Mouse (Mus musculus) liver, embryonic 14.5 days (tissue): Measurements from ENCODE around the gene Nrip1. TPM values are rescaled to one million over a fixed set of nuclear protein-coding genes. Genes with fewer than 3 reads are reported as not detected.

Experiments used
- ATAC-seq: fragments of 200-750 bp; cut with Nextera tagmentation; 2 replicates; pipeline ENCODE4 v1.8.0; 2017; ENCODE audit warnings: moderate number of reproducible peaks, mild to moderate bottlenecking, moderate library complexity; ENCODE audit not compliant: insufficient read depth
- DNase-seq, 3 experiments: peaks; one replicate each; pipeline ENCODE4 v3.0.0-alpha.2; 2012 to 2013; ENCODE audit warnings: low read depth in 3 of 3, low spot score in 3 of 3
- H3K27ac ChIP-seq: fragments of 300-500 bp; sonication (generic); 2 replicates; pipeline ENCODE4 v1.5.1; 2014; ENCODE audit warnings: moderate library complexity, mild to moderate bottlenecking, control low read depth, inconsistent platforms
- H3K27me3 ChIP-seq: fragments of 300-500 bp; sonication (generic); 2 replicates; pipeline ENCODE4 v1.6.1; 2014; ENCODE audit warnings: mild to moderate bottlenecking, low read length, moderate library complexity; ENCODE audit not compliant: control insufficient read depth, insufficient read depth
- H3K36me3 ChIP-seq: fragments of 300-500 bp; sonication (generic); replicated peaks from 2 replicates; pipeline ENCODE4 v1.6.1; 2014; ENCODE audit warnings: low read depth; ENCODE audit not compliant: control insufficient read depth, insufficient read depth
- H3K4me1 ChIP-seq, 2 experiments: fragments of 200-500 bp in 1 of 2; fragments of 300-500 bp in 1 of 2; sonication (generic) in 1 of 2; replicated peaks; 2 replicates each; pipeline ENCODE4 v1.6.1; 2012 to 2014; ENCODE audit warnings: antibody characterized with exemption in 1 of 2, inconsistent platforms in 1 of 2, low read length in 1 of 2; ENCODE audit not compliant: control insufficient read depth in 2 of 2, insufficient read depth in 2 of 2
- H3K4me2 ChIP-seq: fragments of 300-500 bp; sonication (generic); 2 replicates; pipeline ENCODE4 v1.6.1; 2014; ENCODE audit warnings: low read depth, mild to moderate bottlenecking, control low read depth, moderate library complexity
- H3K4me3 ChIP-seq, 2 experiments: fragments of 200-500 bp in 1 of 2; fragments of 300-500 bp in 1 of 2; sonication (generic) in 1 of 2; 2 replicates each; pipeline ENCODE4 v1.5.1; 2012 to 2014; ENCODE audit warnings: low read depth in 2 of 2, low read length in 2 of 2, mild to moderate bottlenecking in 2 of 2, control low read depth in 1 of 2, inconsistent platforms in 1 of 2, moderate library complexity in 1 of 2; ENCODE audit not compliant: insufficient read depth in 1 of 2
- H3K9ac ChIP-seq: fragments of 300-500 bp; sonication (generic); replicated peaks from 2 replicates; pipeline ENCODE4 v1.6.1; 2014; ENCODE audit warnings: mild to moderate bottlenecking, control low read depth, moderate library complexity
- H3K9me3 ChIP-seq: fragments of 300-500 bp; sonication (generic); 2 replicates; pipeline ENCODE4 v1.6.1; 2016; ENCODE audit warnings: low read length, mixed read lengths; ENCODE audit not compliant: control insufficient read depth
- CTCF ChIP-seq: IDR thresholded peaks from 2 replicates; pipeline ENCODE4 v1.5.1; 2016; ENCODE audit warnings: antibody characterized with exemption, low read depth, control low read depth
- EP300 ChIP-seq: IDR thresholded peaks from 2 replicates; pipeline ENCODE4 v1.6.1; 2016; ENCODE audit warnings: antibody characterized with exemption, low read depth
- WGBS: fragments of 180-500 bp; shearing (Covaris S2); extraction: QIAGEN DNeasy Blood & Tissue Kit; methylation state at CpG from one replicate; pipeline ENCODE4 v1.1.7; 2014; ENCODE audit not compliant: insufficient replicate concordance; 5-methylcytosine and 5-hydroxymethylcytosine counted together
- polyA plus RNA-seq, 2 experiments: library from polyadenylated mRNA; depleted of rRNA in 1 of 2; stranded (reverse) in 1 of 2; unstranded in 1 of 2; fragments of >200 nt; fragmentation: Nextera tagmentation in 1 of 2; extraction: Ambion mirVana in 1 of 2; gene quantifications; 2 replicates each; pipeline versions ENCODE4 v1.2.1 to v1.2.3; 2012 to 2014

The Nrip1 gene
- polyA plus RNA-seq, 2 experiments: 3.5 to 11.7 TPM

GRCm38 (mm10) chr16:76291366-76291765, 82.3 kb downstream of the Nrip1 start:
- Histone ChIP-seq H3K9me3 (no peaks in the 10 kb centered on the region), H3K4me3 (no peak overlapping the region), H3K27me3 (no peaks in the 10 kb centered on the region), H3K4me1 (peaks cover 15 to 19% of the 10 kb centered on the region in 2 experiments), H3K27ac (no peak overlapping the region), H3K4me2 (no peak overlapping the region), H3K36me3 (peaks cover 43% of the 10 kb centered on the region), H3K9ac (no peak overlapping the region)
- TF ChIP-seq CTCF: no peak
- no peak for TF ChIP-seq EP300
- DNase-seq (no peak), ATAC-seq (no peak)
- WGBS: 91% methylated on average over 14 of the region's 14 CpGs

- no peak for DNase-seq
- no peak overlapping the region for H3K4me3 ChIP-seq
- H3K27me3 ChIP-seq: no peaks in the 10 kb centered on the region
- WGBS: 76% methylated on average over 2 of the region's 2 CpGs
- H3K27ac ChIP-seq: no peak overlapping the region
- no peaks in the 10 kb centered on the region for H3K9me3 ChIP-seq
- TF ChIP-seq CTCF (no peak), EP300 (no peak)
- no peak overlapping the region for H3K9ac ChIP-seq
- peaks cover 40% of the 10 kb centered on the region for H3K36me3 ChIP-seq
- no peak for ATAC-seq
- H3K4me1 ChIP-seq: peaks cover 12 to 17% of the 10 kb centered on the region in 2 experiments
- no peak overlapping the region for H3K4me2 ChIP-seq
Observed at GRCm38 (mm10) chr16:76289495-76289894, 84.1 kb downstream of the Nrip1 start.

GRCm38 (mm10) chr16:76283796-76284195, 89.8 kb downstream of the Nrip1 start:
- Histone ChIP-seq H3K4me3 (no peak overlapping the region), H3K9ac (no peak overlapping the region), H3K9me3 (no peaks in the 10 kb centered on the region), H3K36me3 (no peaks in the 10 kb centered on the region), H3K27me3 (no peaks in the 10 kb centered on the region), H3K27ac (no peak overlapping the region), H3K4me2 (no peak overlapping the region), H3K4me1 (peaks cover 0 to 8% of the 10 kb centered on the region in 2 experiments; a peak in 2 of 4 replicates)
- WGBS: 28% methylated on average over 3 of the region's 3 CpGs
- DNase-seq (no peak), ATAC-seq (no peak)
- TF ChIP-seq CTCF: no peak
- TF ChIP-seq EP300: no peak

- no peaks in the 10 kb centered on the region for H3K9me3 ChIP-seq
- no peak overlapping the region for H3K27ac ChIP-seq
- no peaks in the 10 kb centered on the region for H3K36me3 ChIP-seq
- H3K4me1 ChIP-seq: peaks cover 0 to 8% of the 10 kb centered on the region in 2 experiments; a peak in 2 of 4 replicates
- no peak overlapping the region for H3K4me3 ChIP-seq
- H3K27me3 ChIP-seq: no peaks in the 10 kb centered on the region
- no peak overlapping the region for H3K9ac ChIP-seq
- DNase-seq (no peak), ATAC-seq (no peak)
- 59% methylated on average over 6 of the region's 6 CpGs for WGBS
- TF ChIP-seq EP300 (no peak), CTCF (no peak)
- H3K4me2 ChIP-seq: no peak overlapping the region
Observed at GRCm38 (mm10) chr16:76281850-76282249, 91.8 kb downstream of the Nrip1 start.

- H3K27me3 ChIP-seq: no peaks in the 10 kb centered on the region
- WGBS: 28% methylated on average over 8 of the region's 8 CpGs
- no peak overlapping the region for H3K9ac ChIP-seq
- no peaks in the 10 kb centered on the region for H3K36me3 ChIP-seq
- H3K4me3 ChIP-seq: no peak overlapping the region
- H3K4me2 ChIP-seq: no peak overlapping the region
- H3K9me3 ChIP-seq: no peaks in the 10 kb centered on the region
- no peak; the same call in 1 of the 2 replicates for TF ChIP-seq EP300
- no peak for TF ChIP-seq CTCF
- no peak overlapping the region for H3K27ac ChIP-seq
- peaks cover 0 to 8% of the 10 kb centered on the region in 2 experiments; a peak in 2 of 4 replicates for H3K4me1 ChIP-seq
- ATAC-seq: no peak
- no peak for DNase-seq
Observed at GRCm38 (mm10) chr16:76280365-76280764, 93.3 kb downstream of the Nrip1 start.
